Mouse (Mus musculus): Measurements from ENCODE around the gene Nudcd2. TPM values are rescaled to one million over a fixed set of nuclear protein-coding genes. Genes with fewer than 3 reads are reported as not detected.

Nudcd2 gene
- polyA plus RNA-seq, 1 experiment from 2014 or later, result 49.6 TPM

DNA sequence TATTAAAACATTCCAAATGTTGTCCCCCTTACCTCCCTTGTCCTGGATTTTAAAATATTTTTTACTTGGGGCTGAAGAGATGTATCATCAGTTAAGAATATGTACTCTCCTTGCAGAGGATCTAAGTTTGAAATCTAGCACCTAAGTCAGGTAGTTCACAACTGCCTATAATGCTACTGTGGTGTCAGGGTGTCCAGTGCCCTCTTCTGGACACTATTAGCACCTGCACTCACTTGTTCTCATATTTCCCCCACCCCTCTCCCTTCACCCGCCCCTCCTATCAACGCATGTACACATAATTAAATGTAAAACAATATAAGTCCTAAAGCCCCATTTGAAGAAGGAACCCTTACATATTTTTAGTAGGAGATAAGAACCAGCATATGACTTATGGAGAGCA lies 29.9 kb downstream of the Nudcd2 start:
- no peak for ATAC-seq (replicated peaks)
- no peak overlapping the region for H3K9ac ChIP-seq
- no peaks in the 10 kb centered on the region for H3K36me3 ChIP-seq (replicated peaks)
- H3K4me1 ChIP-seq, result no peaks in the 10 kb centered on the region
- no peak overlapping the region for H3K4me3 ChIP-seq
- H3K27me3 ChIP-seq (replicated peaks), result no peaks in the 10 kb centered on the region
- 33% methylated on average over 2 of the region's 2 CpGs for WGBS
- no peaks in the 10 kb centered on the region for H3K9me3 ChIP-seq
- no peak overlapping the region for H3K4me2 ChIP-seq
- no peak overlapping the region for H3K27ac ChIP-seq

DNA sequence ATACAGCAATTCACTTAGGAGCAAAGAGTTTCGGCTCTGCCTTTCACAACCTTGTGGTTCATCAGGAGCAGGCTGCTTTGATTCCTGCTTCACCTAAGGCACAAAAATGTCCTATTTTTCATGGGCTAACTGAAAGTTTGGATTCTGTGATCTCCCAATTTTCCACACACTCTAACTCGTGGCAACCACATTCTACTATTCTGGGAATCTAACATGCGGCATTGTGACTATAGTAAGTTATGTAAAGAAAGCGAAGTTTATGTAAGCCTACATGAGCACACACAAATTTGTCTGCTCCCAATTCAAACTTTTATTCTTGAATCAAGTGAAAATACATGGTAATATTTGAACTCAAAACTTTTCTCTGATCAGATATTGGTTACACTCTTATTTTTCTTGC lies 31.2 kb downstream of the Nudcd2 start:
- WGBS, result 85% methylated on average over 4 of the region's 4 CpGs
- Histone ChIP-seq H3K36me3 (replicated peaks) (no peaks in the 10 kb centered on the region), H3K4me3 (no peak overlapping the region), H3K9me3 (no peaks in the 10 kb centered on the region), H3K4me2 (no peak overlapping the region), H3K9ac (no peak overlapping the region), H3K27ac (no peak overlapping the region), H3K27me3 (replicated peaks) (no peaks in the 10 kb centered on the region), H3K4me1 (no peaks in the 10 kb centered on the region)
- ATAC-seq (replicated peaks), result no peak

DNA sequence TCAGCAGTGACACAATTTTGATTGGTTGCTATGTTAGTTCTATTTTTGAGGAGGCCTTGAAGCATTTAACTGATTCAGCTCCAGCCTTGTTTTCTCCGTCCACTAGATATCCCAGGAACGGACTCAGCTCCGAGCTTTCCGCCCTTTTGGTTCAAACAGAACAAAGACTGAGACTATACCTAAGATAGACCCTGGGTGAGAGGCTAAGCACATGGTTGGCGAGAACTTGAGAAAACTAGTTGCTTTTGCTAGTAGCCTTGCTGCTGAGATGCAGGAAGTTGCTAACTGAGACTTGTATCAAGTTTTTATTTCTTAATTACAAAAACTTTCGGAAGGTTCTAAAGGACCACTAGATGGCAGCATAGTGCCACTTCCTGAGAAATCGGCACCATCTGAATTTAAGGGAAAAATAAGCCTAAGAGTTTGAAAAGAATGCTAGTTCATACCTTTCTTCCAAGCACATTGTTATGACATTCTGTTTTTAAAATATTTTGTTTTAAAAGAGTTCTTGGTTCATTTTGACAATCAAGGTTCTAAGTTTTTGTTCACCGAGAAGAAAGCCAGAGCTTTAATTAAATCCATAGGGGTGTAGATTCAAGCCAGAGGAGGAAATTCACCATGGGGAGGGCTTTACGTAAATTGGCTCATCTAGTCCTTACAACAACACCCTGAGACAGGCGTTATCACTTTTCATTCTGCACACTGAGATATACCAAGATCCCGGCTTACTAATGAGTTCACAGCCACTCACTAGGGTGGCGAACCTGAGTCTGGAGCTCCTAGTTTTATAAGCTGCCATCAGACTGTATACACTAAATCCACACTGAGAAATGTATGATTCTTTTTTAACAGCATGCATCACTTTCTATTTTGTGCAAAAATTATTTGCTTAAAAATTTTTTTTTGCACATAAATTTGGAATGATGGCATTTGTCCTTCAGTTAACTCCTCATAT lies 42.1 kb downstream of the Nudcd2 start:
- 0 out of 2 replicates have a peak, but pooled peaks have one; percentile 50 for ATAC-seq (replicated peaks)
- no peak overlapping the region for H3K4me3 ChIP-seq
- no peak overlapping the region for H3K4me2 ChIP-seq
- 0 out of 2 replicates have a peak, but pooled peaks cover 3% of the 10 kb centered on the region for H3K4me1 ChIP-seq
- H3K27ac ChIP-seq, result peak overlapping the region; percentile 34; the same call in 1 of the 2 replicates
- no peak overlapping the region for H3K9ac ChIP-seq
- H3K27me3 ChIP-seq (replicated peaks), result no peaks in the 10 kb centered on the region
- H3K9me3 ChIP-seq, result no peaks in the 10 kb centered on the region
- WGBS, result 49% methylated on average over 12 of the region's 12 CpGs
- no peaks in the 10 kb centered on the region for H3K36me3 ChIP-seq (replicated peaks)

DNA sequence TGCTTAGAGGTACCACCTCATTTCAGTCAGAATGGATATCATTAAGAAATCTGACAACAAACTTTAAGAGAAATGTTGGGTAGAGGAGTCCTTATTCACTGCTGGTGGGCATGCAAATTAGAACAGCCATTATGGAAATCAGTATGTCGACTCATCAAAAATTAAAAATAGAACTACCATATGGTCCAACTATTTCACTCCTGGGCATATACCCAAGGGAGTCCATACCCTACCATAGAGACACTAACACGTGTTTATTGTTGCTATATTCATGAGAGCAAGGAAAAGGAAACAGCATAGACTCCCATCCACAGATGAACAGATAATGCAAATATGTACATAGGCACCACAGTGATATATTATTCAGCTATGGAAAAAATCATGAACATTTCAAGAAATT lies 48.4 kb downstream of the Nudcd2 start:
- 61% methylated on average over 2 of the region's 2 CpGs for WGBS
- no peak overlapping the region for H3K9ac ChIP-seq
- no peak overlapping the region for H3K27ac ChIP-seq
- H3K4me3 ChIP-seq, result no peak overlapping the region
- no peaks in the 10 kb centered on the region for H3K27me3 ChIP-seq (replicated peaks)
- H3K4me2 ChIP-seq, result no peak overlapping the region
- no peaks in the 10 kb centered on the region for H3K9me3 ChIP-seq
- no peaks in the 10 kb centered on the region for H3K4me1 ChIP-seq
- no peaks in the 10 kb centered on the region for H3K36me3 ChIP-seq (replicated peaks)
- no peak for ATAC-seq (replicated peaks)

DNA sequence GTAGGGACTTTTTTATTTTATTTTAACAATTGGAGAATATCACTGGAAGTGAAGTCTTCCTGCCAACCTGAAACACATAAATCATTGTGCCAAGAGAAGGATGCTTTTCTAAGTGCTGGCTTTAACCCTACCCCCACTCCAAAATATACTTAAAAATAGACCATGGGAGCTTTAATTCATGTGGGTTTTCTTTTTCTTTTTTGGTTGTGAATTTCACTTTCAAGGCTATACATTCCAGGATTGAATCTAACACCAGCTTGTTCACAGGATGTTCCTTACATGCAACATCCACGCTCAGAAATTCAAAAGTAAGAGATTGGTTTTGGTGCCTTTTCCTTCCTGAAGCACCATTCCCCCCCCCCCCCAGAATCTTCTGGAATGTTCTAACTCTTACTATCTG lies 49.9 kb downstream of the Nudcd2 start:
- Histone ChIP-seq H3K4me2 (no peak overlapping the region), H3K27ac (no peak overlapping the region), H3K36me3 (replicated peaks) (no peaks in the 10 kb centered on the region), H3K4me1 (no peaks in the 10 kb centered on the region), H3K27me3 (replicated peaks) (no peaks in the 10 kb centered on the region), H3K9me3 (no peaks in the 10 kb centered on the region), H3K4me3 (no peak overlapping the region), H3K9ac (no peak overlapping the region)
- WGBS, result 90% methylated on average over 1 of the region's 1 CpGs
- no peak for ATAC-seq (replicated peaks)

DNA sequence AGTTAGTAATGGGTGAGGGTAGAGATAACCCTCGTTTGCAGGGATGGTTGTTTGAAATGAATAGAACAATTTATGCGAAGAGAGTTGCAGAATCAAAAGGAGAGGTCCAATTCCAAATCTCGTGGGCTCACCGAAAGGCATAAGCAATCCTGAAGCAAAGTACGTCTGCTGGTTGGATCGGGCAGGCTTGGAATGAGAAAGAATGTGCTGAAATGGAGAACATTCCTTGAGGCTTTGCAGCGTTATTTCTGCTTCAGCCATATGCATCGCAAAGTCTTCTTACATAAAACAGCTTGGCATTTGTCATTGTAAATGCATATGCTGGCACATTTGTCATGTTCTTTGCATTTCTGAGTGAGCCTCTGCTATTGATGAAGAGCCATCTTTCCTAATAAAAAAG lies 50.9 kb downstream of the Nudcd2 start:
- no peak overlapping the region for H3K27ac ChIP-seq
- H3K4me3 ChIP-seq, result no peak overlapping the region
- no peaks in the 10 kb centered on the region for H3K9me3 ChIP-seq
- H3K4me1 ChIP-seq, result no peaks in the 10 kb centered on the region
- no peak for ATAC-seq (replicated peaks)
- no peaks in the 10 kb centered on the region for H3K27me3 ChIP-seq (replicated peaks)
- H3K36me3 ChIP-seq (replicated peaks), result no peaks in the 10 kb centered on the region
- no peak overlapping the region for H3K9ac ChIP-seq
- no peak overlapping the region for H3K4me2 ChIP-seq
- WGBS, result 76% methylated on average over 8 of the region's 8 CpGs

DNA sequence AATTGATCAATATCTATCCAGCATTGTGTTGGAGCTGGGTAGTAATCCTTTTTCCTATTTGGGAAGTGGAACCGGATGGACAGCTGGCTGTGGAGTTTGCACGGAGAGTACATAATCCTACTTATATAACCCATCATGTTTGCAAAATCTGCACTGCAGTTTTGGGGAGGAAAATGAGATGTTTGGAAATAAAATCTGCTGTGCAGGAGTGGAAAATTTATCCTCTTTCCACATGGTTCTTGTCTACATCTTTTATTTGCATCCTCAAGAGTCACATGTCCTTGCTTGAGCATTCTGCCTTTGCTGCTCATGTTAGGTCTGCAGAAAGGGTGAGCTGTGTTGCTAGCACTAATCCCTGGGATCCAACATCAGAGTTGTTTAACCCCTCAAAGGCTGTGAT lies 53.4 kb downstream of the Nudcd2 start:
- Histone ChIP-seq H3K36me3 (replicated peaks) (no peaks in the 10 kb centered on the region), H3K27ac (no peak overlapping the region), H3K4me3 (no peak overlapping the region), H3K4me1 (no peaks in the 10 kb centered on the region), H3K4me2 (no peak overlapping the region), H3K9me3 (no peaks in the 10 kb centered on the region), H3K9ac (no peak overlapping the region), H3K27me3 (replicated peaks) (no peaks in the 10 kb centered on the region)
- ATAC-seq (replicated peaks), result no peak
- 60% methylated on average over 2 of the region's 2 CpGs for WGBS

Other genes with a start within 250 kb of the Nudcd2 start
- 56.2 and 58.0 TPM in 2 replicates for gene Mat2b, start 38.5 kb upstream of the Nudcd2 start, polyA plus RNA-seq (2015; fragmentation: Nextera tagmentation; extraction: Ambion mirVana)
- gene Hmmr, start 245 bp upstream of the Nudcd2 start, polyA plus RNA-seq (2015; fragmentation: Nextera tagmentation; extraction: Ambion mirVana), result 5.4 and 6.0 TPM in 2 replicates
- gene Ccng1, start 21.6 kb downstream of the Nudcd2 start, polyA plus RNA-seq (2015; fragmentation: Nextera tagmentation; extraction: Ambion mirVana), result 31.2 and 33.3 TPM in 2 replicates

Measured in midbrain, embryonic 15.5 days (tissue).